21 mouse cellular contexts compared by ENCODE assay signal in genomic region chr6:117570791-117571190, GRCm38 (mm10).
"Had no signal": no experiment of that assay in that cellular context is flagged by ENCODE, and none has a peak within 500 bp of the region (broad histone marks: within the 10 kb centered on the region; RNA-seq: fewer than 3 reads in every experiment).

No protein-coding gene starts in this region.

- H3K27me3 ChIP-seq: intestine, embryonic 15.5 days; limb, embryonic 15.5 days; megakaryocyte, embryonic 14.5 days; midbrain, embryonic 13.5 days had no signal

- H3K36me3 ChIP-seq: intestine, embryonic 15.5 days; limb, embryonic 15.5 days; midbrain, embryonic 10.5 days; midbrain, embryonic 13.5 days had no signal

- H3K27ac ChIP-seq: intestine, embryonic 15.5 days; layer of hippocampus, adult 2 months; limb, embryonic 15.5 days; liver, embryonic 14.5 days; midbrain, embryonic 10.5 days; midbrain, embryonic 13.5 days; stomach, postnatal 0 days had no signal

- H3K4me2 ChIP-seq: intestine, embryonic 15.5 days; limb, embryonic 15.5 days; liver, embryonic 11.5 days; lung, embryonic 14.5 days; midbrain, embryonic 13.5 days had no signal

- H3K4me1 ChIP-seq: megakaryocyte, embryonic 14.5 days had no signal

- H3K4me3 ChIP-seq: intestine, embryonic 15.5 days; layer of hippocampus, adult 2 months; limb, embryonic 15.5 days; megakaryocyte, embryonic 14.5 days; midbrain, embryonic 10.5 days; midbrain, embryonic 13.5 days; myocyte had no signal

- DNase-seq: kidney, adult 11 months; layer of hippocampus, adult 9-11 months; liver, postnatal 0 days; lung, embryonic 14.5 days; right cerebral cortex, adult 18-20 months; right cerebral cortex, postnatal 14 days; right cerebral cortex, postnatal 4 days; thymus, adult 18-20 months; thymus, postnatal 36 days had no signal

- H3K9me3 ChIP-seq: intestine, embryonic 15.5 days; limb, embryonic 15.5 days; midbrain, embryonic 10.5 days; midbrain, embryonic 13.5 days had no signal

- H3K9ac ChIP-seq: intestine, embryonic 15.5 days; limb, embryonic 15.5 days; liver, embryonic 14.5 days; liver, postnatal 0 days; lung, embryonic 14.5 days; midbrain, embryonic 13.5 days had no signal

- ATAC-seq: intestine, embryonic 15.5 days; liver, postnatal 0 days; lung, postnatal 0 days; midbrain, embryonic 13.5 days; midbrain, embryonic 16.5 days had no signal
